ENCODE assay signal across 10 mouse cellular contexts in the genomic region with DNA sequence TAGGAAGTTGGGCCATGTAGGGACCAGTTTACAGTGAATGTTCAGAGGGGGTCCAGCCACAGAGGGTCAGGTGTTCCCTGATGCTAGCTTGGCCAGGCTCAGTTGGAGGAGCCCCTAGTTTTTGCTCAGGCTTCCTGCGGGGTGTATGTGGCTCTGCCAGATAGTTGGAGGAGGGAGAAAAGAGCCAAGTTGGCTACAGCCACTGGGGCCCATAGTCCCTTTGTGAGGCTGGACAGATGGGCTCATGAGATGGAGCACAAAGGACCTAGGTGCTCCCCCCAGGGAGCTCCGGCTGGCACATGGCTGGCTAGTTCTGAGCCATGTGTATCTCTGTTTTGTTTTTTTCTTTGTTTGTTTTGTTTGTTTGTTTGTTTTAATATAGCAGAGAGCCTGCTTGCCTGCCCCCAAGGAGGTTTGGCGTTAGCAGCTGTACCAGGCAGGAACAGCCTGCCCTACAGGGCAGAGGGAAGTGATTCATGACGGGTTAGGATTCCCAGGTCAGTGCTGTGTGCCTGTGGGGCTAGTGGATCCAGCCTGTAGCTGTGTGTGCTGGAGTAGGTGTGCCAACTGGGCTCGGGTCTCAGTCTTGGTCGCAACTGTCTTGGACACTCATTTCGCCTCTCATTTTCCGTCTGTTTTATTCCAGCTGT.
DNase-seq lines count a peak whose midpoint lies in the region; ATAC-seq and TF ChIP-seq lines count a peak whose summit lies in the region.
"Had no signal": no experiment of that assay in that cellular context is flagged by ENCODE, and none has a peak within 500 bp of the region (broad histone marks: within the 10 kb centered on the region; RNA-seq: fewer than 3 reads in every experiment).

No protein-coding gene starts in this region.

- no peak for TF ChIP-seq EP300 in heart, adult 2 months (IDR thresholded peaks at IDR 0.05; ENCODE audit: insufficient read depth, low read depth, low read length)

- H3K36me3 ChIP-seq in heart, adult 2 months (ENCODE audit: control insufficient read depth, insufficient read depth, low read length): no peaks in the 10 kb centered on the region; the same call in 1 of the 2 replicates
- peaks cover 25% of the 10 kb centered on the region for H3K36me3 ChIP-seq in midbrain, embryonic 10.5 days
- H3K36me3 ChIP-seq in midbrain, embryonic 15.5 days (replicated peaks): no peaks in the 10 kb centered on the region
- H3K36me3 ChIP-seq in hindbrain, embryonic 10.5 days: peaks cover 19% of the 10 kb centered on the region
- no peaks in the 10 kb centered on the region; the same call in 1 of the 2 replicates for H3K36me3 ChIP-seq in stomach, embryonic 14.5 days (ENCODE audit: control insufficient read depth, insufficient read depth, low read length)

- H3K4me1 ChIP-seq in heart, adult 2 months (ENCODE audit: control insufficient read depth, insufficient read depth, low read length): peaks cover 29% of the 10 kb centered on the region
- H3K4me1 ChIP-seq in midbrain, embryonic 10.5 days: peaks cover 92% of the 10 kb centered on the region
- peaks cover 41% of the 10 kb centered on the region for H3K4me1 ChIP-seq in midbrain, embryonic 15.5 days
- H3K4me1 ChIP-seq in hindbrain, embryonic 10.5 days (replicated peaks): peaks cover 99% of the 10 kb centered on the region
- H3K4me1 ChIP-seq in stomach, embryonic 14.5 days (ENCODE audit: control insufficient read depth, insufficient read depth, low read length): peaks cover 56% of the 10 kb centered on the region

- WGBS in heart, adult 2 months: 57% methylated on average over 8 of the region's 8 CpGs
- WGBS in midbrain, embryonic 10.5 days: 69% methylated on average over 8 of the region's 8 CpGs
- 68% methylated on average over 8 of the region's 8 CpGs for WGBS in midbrain, embryonic 15.5 days
- 64% methylated on average over 8 of the region's 8 CpGs for WGBS in hindbrain, embryonic 10.5 days
- 56% methylated on average over 8 of the region's 8 CpGs for WGBS in stomach, embryonic 14.5 days

- TF ChIP-seq POLR2A in heart, adult 2 months (IDR thresholded peaks at IDR 0.05; ENCODE audit: insufficient read depth, low read depth, low read length): no peak

- no peak overlapping the region for H3K4me2 ChIP-seq in midbrain, embryonic 15.5 days
- peak overlapping the region; percentile 79; the same call in 1 of the 2 replicates for H3K4me2 ChIP-seq in stomach, embryonic 14.5 days (replicated peaks; ENCODE audit: low read depth, low read length)

- ATAC-seq in midbrain, embryonic 15.5 days (replicated peaks): no peak
- ATAC-seq in stomach, embryonic 14.5 days (ENCODE audit: insufficient number of reproducible peaks, insufficient read depth, low FRiP score, low read depth): no peak
- ATAC-seq: activated CD4-positive, CD25-positive, alpha-beta regulatory T cell, adult 4 months; inflammation-experienced regulatory T-cells, adult 6 months had no signal

- DNase-seq in heart, adult 2 months: no peak
- no peak for DNase-seq in heart, postnatal 36 days
- DNase-seq in midbrain, embryonic 10.5 days (ENCODE audit: low spot score): no peak
- DNase-seq in hindbrain, embryonic 10.5 days (ENCODE audit: low spot score): no peak
- no peak for DNase-seq in spleen, postnatal 10 days (ENCODE audit: low spot score in 2 of 2)
- no peak for DNase-seq in ovary, postnatal 36 days (ENCODE audit: low spot score)

- H3K9ac ChIP-seq in heart, adult 2 months (ENCODE audit: low read depth, low read length): peak overlapping the region; percentile 8; the same call in 1 of the 2 replicates
- H3K9ac ChIP-seq in midbrain, embryonic 15.5 days: no peak overlapping the region
- H3K9ac ChIP-seq in stomach, embryonic 14.5 days (replicated peaks; ENCODE audit: low read depth, low read length): no peak overlapping the region; the same call in 1 of the 2 replicates

- peaks cover 7% of the 10 kb centered on the region for H3K79me2 ChIP-seq in heart, adult 2 months (replicated peaks; ENCODE audit: control insufficient read depth, insufficient read depth, low read length)

- H3K9me3 ChIP-seq in midbrain, embryonic 10.5 days (replicated peaks): no peaks in the 10 kb centered on the region
- H3K9me3 ChIP-seq in midbrain, embryonic 15.5 days: no peaks in the 10 kb centered on the region
- H3K9me3 ChIP-seq in hindbrain, embryonic 10.5 days: no peaks in the 10 kb centered on the region
- H3K9me3 ChIP-seq in stomach, embryonic 14.5 days (ENCODE audit: control insufficient read depth, low read depth, low read length): no peaks in the 10 kb centered on the region

- H3K4me3 ChIP-seq in heart, adult 2 months: no peak overlapping the region
- H3K4me3 ChIP-seq in midbrain, embryonic 10.5 days: peak overlapping the region; percentile 77
- no peak overlapping the region for H3K4me3 ChIP-seq in midbrain, embryonic 15.5 days
- H3K4me3 ChIP-seq in hindbrain, embryonic 10.5 days: peak overlapping the region; percentile 85
- no peak overlapping the region for H3K4me3 ChIP-seq in stomach, embryonic 14.5 days (ENCODE audit: low read depth, low read length)

- no peaks in the 10 kb centered on the region for H3K27me3 ChIP-seq in heart, adult 2 months (ENCODE audit: control insufficient read depth, insufficient read depth, low read length)
- peaks cover 11% of the 10 kb centered on the region for H3K27me3 ChIP-seq in midbrain, embryonic 10.5 days (ENCODE audit: low read depth, poor library complexity, severe bottlenecking)
- no peaks in the 10 kb centered on the region; the same call in 1 of the 2 replicates for H3K27me3 ChIP-seq in midbrain, embryonic 15.5 days (replicated peaks)
- peaks cover 10% of the 10 kb centered on the region; the same call in 1 of the 2 replicates for H3K27me3 ChIP-seq in hindbrain, embryonic 10.5 days (ENCODE audit: insufficient read depth, poor library complexity, severe bottlenecking)
- no peaks in the 10 kb centered on the region for H3K27me3 ChIP-seq in stomach, embryonic 14.5 days (ENCODE audit: control insufficient read depth, insufficient read depth, low read length)

- peak overlapping the region; percentile 15 for H3K27ac ChIP-seq in heart, adult 2 months
- peak overlapping the region; percentile 96 for H3K27ac ChIP-seq in midbrain, embryonic 10.5 days (replicated peaks)
- H3K27ac ChIP-seq in midbrain, embryonic 15.5 days: no peak overlapping the region
- H3K27ac ChIP-seq in hindbrain, embryonic 10.5 days: peak overlapping the region; percentile 96
- peak overlapping the region; percentile 52 for H3K27ac ChIP-seq in stomach, embryonic 14.5 days (ENCODE audit: low read length)

- intact Hi-C loops in heart, adult 2 months (cut with DNase I): no loop called here
- intact Hi-C loops in heart, postnatal 36 days (cut with DNase I): loop anchor here (2.0 kb wide), 1 partner anchor 90 kb away; no protein-coding TSS in a partner anchor

- TF ChIP-seq CTCF in heart, adult 2 months (IDR thresholded peaks at IDR 0.05): no peak

Comparison
In these comparisons a context has a peak if more than half of its experiments do, and no peak if none do; other contexts are left out.
1. H3K4me3 ChIP-seq: peak in midbrain, embryonic 10.5 days (single experiment) and hindbrain, embryonic 10.5 days (single experiment); none in heart, adult 2 months (single experiment), midbrain, embryonic 15.5 days (single experiment) and stomach, embryonic 14.5 days (single experiment).